Mouse (Mus musculus): Measurements from ENCODE around the gene Peli2.
"Not testable (repeated sequence)": the region's sequence is repeated elsewhere in the genome, so short reads cannot be mapped to it uniquely, and the experiment has no call there.

Peli2 gene

DNA sequence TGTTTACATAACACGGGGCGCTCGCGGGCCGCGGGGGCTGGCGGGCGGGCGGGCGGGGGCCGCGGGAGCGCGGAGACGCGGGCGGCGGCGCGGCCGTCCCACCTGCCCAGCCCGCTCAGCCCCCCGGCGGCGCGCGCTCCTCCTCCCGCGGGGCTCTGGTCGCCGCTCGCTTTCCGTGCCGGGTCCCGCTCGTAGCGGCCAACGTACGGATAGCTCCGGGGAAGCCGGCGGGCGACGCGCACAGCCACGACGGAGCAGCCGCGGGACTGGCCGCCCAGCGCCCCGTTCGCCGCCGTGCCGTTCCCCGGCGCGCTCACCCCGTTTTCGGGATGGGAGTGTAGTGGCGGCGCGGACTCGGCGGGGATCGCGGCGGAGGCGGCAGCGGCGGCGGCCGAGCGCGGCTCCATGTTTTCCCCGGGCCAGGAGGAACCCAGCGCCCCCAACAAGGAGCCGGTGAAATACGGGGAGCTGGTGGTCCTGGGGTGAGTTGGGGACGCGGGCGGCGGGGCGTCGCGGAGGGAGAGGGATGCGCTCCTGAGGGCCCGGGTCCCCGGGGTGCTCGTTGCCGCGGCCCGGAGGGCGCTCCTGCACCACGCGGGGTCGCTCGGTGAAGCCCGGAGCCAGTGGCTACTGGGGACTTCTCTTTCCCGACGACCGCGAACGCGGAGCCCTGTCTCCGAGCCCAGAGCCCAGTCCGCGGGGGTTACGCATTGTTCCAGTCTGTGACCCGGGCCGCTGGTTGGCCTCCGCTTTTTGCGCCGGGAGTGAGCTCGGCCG lies at the start of gene Peli2:
Gene Peli2 (plus strand): TSS at position 72 of the 777 bp plus-strand sequence.
- peak; percentile 35 to 69 for DNase-seq (ENCODE audit: low spot score in 2 of 2)

DNA sequence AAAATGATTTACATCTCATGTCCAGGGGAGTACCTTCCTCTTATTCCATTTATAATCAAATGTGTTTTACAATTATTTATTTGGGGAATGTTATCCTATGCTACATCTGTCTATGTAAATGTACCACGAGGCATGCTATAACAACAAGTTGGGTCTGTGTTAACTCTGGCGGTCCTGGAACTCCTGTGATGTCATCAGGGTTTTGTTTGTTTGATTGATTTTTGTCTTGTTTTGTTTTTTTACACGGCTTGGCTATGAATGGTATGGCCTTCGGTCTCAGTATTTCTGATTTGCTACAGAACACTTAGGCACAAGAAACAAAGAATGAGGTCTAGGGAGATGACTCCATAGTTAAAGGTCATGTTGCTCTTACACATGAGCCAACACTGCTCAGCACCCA lies 48.5 kb upstream of the Peli2 start:
- no peak for DNase-seq (ENCODE audit: low spot score in 2 of 2)

- DNase-seq (ENCODE audit: low spot score in 2 of 2), result peak; percentile 36 to 47
Observed at GRCm38 (mm10) chr14:48073247-48074161, 47.1 kb upstream of the Peli2 start.

DNA sequence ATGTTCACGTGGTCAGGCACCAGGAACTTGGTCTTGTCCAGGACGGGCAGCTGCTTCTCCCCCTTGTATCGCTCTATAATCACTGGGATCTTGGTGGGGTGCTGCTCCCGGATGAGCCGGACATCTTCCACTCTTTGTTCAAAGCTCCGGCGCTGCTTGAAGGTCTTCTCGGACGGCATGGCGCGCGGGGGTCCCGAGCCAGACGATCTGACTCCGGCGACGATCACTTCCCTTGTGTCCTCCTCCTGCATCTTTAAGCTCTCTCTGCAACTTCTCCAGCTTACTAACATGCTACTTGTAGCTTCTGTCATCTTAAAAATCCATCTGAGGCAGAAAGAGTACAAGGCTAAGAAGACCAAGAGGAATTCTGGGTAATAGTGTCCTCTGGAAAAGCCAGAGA lies 41.0 kb upstream of the Peli2 start:
- not testable (repeated sequence) for DNase-seq (ENCODE audit: low spot score in 2 of 2)

GRCm38 (mm10) chr14:48083836-48084812 lies 36.5 kb upstream of the Peli2 start:
- DNase-seq (ENCODE audit: low spot score in 2 of 2), result no peak

GRCm38 (mm10) chr14:48086682-48087297 lies 33.8 kb upstream of the Peli2 start:
- no peak for DNase-seq (ENCODE audit: low spot score in 2 of 2)

- no peak for DNase-seq (ENCODE audit: low spot score in 2 of 2)
Observed at GRCm38 (mm10) chr14:48087298-48087830, 33.3 kb upstream of the Peli2 start.

DNA sequence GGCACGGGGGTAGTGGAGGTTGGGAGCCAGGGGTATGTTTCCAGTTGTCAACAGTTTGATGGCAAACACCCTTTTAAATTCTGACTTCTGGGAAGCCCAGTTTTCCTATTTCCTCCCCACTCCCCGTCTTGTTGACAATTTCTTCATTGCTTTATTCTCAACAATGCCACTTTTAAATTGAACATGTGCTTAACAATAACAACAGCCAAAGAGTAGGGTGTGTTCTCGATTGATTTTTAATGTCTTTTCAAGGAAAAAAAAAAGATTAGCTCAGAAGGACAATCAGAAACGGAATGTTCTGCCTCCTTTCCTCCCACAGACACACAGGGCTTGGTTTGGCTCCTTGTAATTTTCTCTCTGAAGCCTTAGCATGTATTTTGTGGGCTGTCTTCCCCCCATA lies 30.2 kb upstream of the Peli2 start:
- no peak for DNase-seq (ENCODE audit: low spot score in 2 of 2)

- DNase-seq (ENCODE audit: low spot score in 2 of 2), result no peak
Observed at GRCm38 (mm10) chr14:48091160-48091559, 29.5 kb upstream of the Peli2 start.

- DNase-seq (ENCODE audit: low spot score in 2 of 2), result no peak
Observed at GRCm38 (mm10) chr14:48098253-48098652, 22.4 kb upstream of the Peli2 start.

- no peak for DNase-seq (ENCODE audit: low spot score in 2 of 2)
Observed at GRCm38 (mm10) chr14:48099354-48099753, 21.3 kb upstream of the Peli2 start.

GRCm38 (mm10) chr14:48106453-48106852 lies 14.2 kb upstream of the Peli2 start:
- DNase-seq (ENCODE audit: low spot score in 2 of 2), result no peak

DNA sequence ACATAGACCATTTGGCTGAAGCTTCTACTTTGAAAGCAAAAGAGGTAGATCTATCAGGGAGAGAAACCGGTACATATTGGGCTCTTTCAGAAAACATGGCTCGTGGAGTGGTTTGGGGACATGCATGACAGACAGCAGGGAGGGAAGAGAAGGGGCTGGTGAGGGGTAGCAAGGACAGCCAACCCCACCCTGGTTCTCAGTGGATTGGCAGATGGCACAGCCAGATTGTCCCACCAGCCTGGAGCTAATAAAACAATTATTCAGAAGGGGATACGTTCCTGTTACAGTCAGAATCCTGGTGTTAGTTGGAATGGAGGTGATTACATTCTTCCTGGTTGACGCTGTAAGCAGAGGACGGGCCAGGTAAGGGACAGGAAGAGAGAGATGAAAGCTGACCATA lies 2.6 kb upstream of the Peli2 start:
- DNase-seq (ENCODE audit: low spot score in 2 of 2), result no peak

GRCm38 (mm10) chr14:48119012-48119647 lies 1.5 kb upstream of the Peli2 start:
- no peak for DNase-seq (ENCODE audit: low spot score in 2 of 2)

DNA sequence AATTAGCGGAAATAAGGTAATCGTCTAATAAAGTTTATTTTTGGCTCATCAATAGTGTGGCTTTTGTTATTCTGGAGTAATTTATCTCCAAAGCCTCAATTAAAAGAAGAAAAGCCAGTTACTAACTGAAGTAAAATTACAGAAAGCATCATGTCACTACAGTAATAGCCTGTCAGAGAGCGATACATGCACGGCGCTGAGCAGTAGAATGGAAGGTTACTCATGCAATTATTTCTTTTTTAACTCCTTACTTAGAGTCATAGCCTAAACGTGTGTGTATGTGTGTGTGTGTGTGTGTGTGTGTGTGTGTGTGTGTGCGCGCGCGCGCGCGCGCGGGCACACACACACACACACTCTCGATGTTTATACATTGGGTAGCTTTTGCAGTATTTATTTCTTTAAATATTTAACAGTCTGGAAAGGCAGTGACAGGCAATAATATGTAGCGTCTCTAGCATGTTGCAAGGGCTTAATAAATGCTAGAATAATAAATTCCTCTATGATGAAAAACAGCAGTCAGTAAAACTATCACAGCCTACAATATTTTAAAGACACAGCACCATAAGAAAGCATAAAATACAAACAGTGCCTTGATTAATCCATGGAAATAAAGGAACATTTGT lies 864 bp upstream of the Peli2 start:
- DNase-seq (ENCODE audit: low spot score in 2 of 2), result no peak

DNA sequence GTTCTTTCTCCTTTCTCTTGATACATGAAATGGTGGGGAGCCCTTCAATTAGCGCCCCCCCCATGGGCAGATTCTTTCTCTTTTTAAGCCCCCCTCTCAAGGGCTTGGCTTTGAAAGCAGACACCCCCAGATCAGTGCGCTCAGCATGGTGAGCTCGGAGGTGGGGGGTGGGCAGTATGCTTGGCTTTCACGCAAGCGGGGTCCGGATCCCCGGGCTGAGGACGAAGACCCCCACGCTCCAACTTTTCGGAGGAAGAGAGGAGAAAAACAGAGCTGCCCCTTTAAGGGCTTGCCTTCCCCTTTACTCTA lies 226 bp upstream of the Peli2 start:
- DNase-seq (ENCODE audit: low spot score in 2 of 2), result peak in 1 of 2 experiments; percentile 29

GRCm38 (mm10) chr14:48121529-48122517 lies 1.2 kb downstream of the Peli2 start:
- DNase-seq (ENCODE audit: low spot score in 2 of 2), result no peak

DNA sequence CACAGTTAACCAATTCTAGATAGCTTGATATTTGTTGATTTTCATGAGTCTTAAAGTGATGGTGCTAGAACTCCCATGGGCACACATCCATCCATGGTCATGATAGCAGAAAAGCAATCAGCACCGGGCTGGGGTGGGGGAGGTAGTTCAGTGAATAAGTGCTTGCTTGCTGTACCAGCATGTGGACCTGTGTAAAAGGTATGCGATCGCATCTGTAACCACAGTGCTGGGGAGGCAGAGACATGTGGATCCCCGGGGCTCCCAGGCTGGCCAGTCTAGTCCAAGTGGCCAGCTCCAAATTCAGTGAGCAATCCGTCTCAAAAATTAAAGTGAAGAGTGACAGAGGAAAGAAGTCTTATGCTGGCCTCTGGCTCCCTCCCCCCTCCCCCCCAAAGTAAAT lies 3.4 kb downstream of the Peli2 start:
- DNase-seq (ENCODE audit: low spot score in 2 of 2), result no peak

DNA sequence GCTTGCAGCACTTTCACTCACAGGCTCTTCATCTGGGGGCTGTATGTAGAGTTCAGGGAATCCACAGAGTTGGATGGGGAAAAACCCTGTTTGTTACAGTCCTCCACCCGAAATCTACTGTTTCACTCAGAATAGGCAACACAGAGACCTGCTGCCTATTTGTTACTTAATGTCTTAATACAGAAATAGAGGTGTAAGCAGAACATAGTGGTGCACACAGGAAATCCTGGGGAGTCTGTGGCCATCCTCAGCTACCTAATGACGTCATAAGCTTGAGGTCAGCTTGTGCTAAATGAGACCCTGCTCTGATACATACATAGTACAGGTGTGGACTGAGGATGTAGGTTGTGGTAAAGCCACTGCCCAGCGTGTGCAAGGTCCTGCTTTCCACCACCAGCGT lies 4.2 kb downstream of the Peli2 start:
- no peak for DNase-seq (ENCODE audit: low spot score in 2 of 2)
